Comparison of ENCODE assay signal across 25 mouse cellular contexts in the genomic region with DNA sequence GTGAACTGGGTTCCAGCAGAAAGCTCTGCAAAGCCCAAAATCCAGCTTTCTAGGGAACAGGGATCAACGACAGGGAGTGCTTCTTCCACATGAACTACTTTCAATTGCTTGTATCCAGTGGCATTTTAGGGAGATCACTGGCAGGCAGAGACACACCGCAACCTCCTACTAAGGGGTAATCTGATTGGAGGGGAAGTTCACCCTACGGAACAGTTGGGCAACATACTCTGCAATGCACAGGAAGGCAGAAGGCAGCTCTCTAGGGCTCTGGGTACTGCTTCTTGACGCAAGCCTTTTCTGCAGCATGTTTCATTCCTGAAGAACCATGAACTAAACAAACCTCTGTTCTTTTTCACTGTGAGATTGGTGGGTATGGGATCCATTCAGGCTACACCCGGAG. TPM values are rescaled to one million over a fixed set of nuclear protein-coding genes. Genes with fewer than 3 reads are reported as not detected.
DNase-seq lines count a peak whose midpoint lies in the region; ATAC-seq and TF ChIP-seq lines count a peak whose summit lies in the region.
"Had no signal": no experiment of that assay in that cellular context is flagged by ENCODE, and none has a peak within 500 bp of the region (broad histone marks: within the 10 kb centered on the region; RNA-seq: fewer than 3 reads in every experiment).

No protein-coding gene starts in this region.

- H3K27ac ChIP-seq in liver, postnatal 0 days (ENCODE audit: low read depth): peak overlapping the region; percentile 49; the same call in 1 of the 2 replicates
- no peak overlapping the region for H3K27ac ChIP-seq in liver, embryonic 12.5 days
- peak overlapping the region; percentile 76; the same call in 1 of the 2 replicates for H3K27ac ChIP-seq in bone marrow, adult 2 months (ENCODE audit: control insufficient read depth, insufficient read depth, low read depth, low read length, poor library complexity)
- H3K27ac ChIP-seq in forebrain, embryonic 14.5 days (ENCODE audit: low read depth, low read length): no peak overlapping the region
- H3K27ac ChIP-seq: forebrain, embryonic 10.5 days; heart, adult 2 months; heart, embryonic 13.5 days; hindbrain, embryonic 12.5 days; limb, embryonic 15.5 days; lung, embryonic 15.5 days had no signal

- no peak for TF ChIP-seq POLR2A in bone marrow, adult 2 months (IDR thresholded peaks at IDR 0.05; ENCODE audit: borderline replicate concordance, control insufficient read depth, low read depth, low read length)

- H3K4me2 ChIP-seq in liver, postnatal 0 days (ENCODE audit: low read depth, low read length): peak overlapping the region; percentile 22; the same call in 1 of the 2 replicates
- H3K4me2 ChIP-seq in liver, embryonic 12.5 days: no peak overlapping the region
- no peak overlapping the region for H3K4me2 ChIP-seq in forebrain, embryonic 14.5 days (ENCODE audit: low read length)
- H3K4me2 ChIP-seq: heart, embryonic 13.5 days; hindbrain, embryonic 12.5 days; limb, embryonic 15.5 days; lung, embryonic 15.5 days had no signal

- no peak for TF ChIP-seq EP300 in liver, postnatal 0 days (IDR thresholded peaks at IDR 0.05; ENCODE audit: low read depth)

- H3K27me3 ChIP-seq in liver, postnatal 0 days (ENCODE audit: insufficient read depth, low read length): no peaks in the 10 kb centered on the region
- no peaks in the 10 kb centered on the region for H3K27me3 ChIP-seq in liver, embryonic 12.5 days (replicated peaks)
- no peaks in the 10 kb centered on the region for H3K27me3 ChIP-seq in forebrain, embryonic 14.5 days (replicated peaks; ENCODE audit: control insufficient read depth, insufficient read depth, low read length)
- H3K27me3 ChIP-seq: heart, embryonic 13.5 days; hindbrain, embryonic 12.5 days; limb, embryonic 15.5 days; lung, embryonic 15.5 days had no signal

- H3K9ac ChIP-seq in liver, postnatal 0 days (replicated peaks): no peak overlapping the region
- no peak overlapping the region for H3K9ac ChIP-seq in liver, embryonic 12.5 days
- H3K9ac ChIP-seq in forebrain, embryonic 14.5 days (ENCODE audit: low read length): no peak overlapping the region
- H3K9ac ChIP-seq: forebrain, postnatal 0 days; heart, embryonic 13.5 days; hindbrain, embryonic 12.5 days; limb, embryonic 15.5 days; lung, embryonic 15.5 days had no signal

- peak; percentile 61 for ATAC-seq in liver, postnatal 0 days
- ATAC-seq in liver, embryonic 12.5 days: no peak
- peak; percentile 77 for ATAC-seq in granulocyte monocyte progenitor cell, adult 5-6 weeks (replicated peaks; ENCODE audit: poor library complexity, severe bottlenecking)
- ATAC-seq in monocyte, adult 5-6 weeks (replicated peaks; ENCODE audit: insufficient number of reproducible peaks, low FRiP score, low TSS enrichment, poor library complexity, severe bottlenecking): peak; percentile 77
- ATAC-seq in forebrain, embryonic 14.5 days: no peak
- ATAC-seq: activated CD4-positive, CD25-positive, alpha-beta regulatory T cell, adult 4 months; forebrain, postnatal 0 days; intestine, postnatal 0 days had no signal

- H3K36me3 ChIP-seq in liver, postnatal 0 days (replicated peaks; ENCODE audit: insufficient read depth, low read length): no peaks in the 10 kb centered on the region
- H3K36me3 ChIP-seq in liver, embryonic 12.5 days: no peaks in the 10 kb centered on the region
- H3K36me3 ChIP-seq in forebrain, embryonic 14.5 days (ENCODE audit: control insufficient read depth, insufficient read depth, low read length): no peaks in the 10 kb centered on the region
- H3K36me3 ChIP-seq: forebrain, embryonic 10.5 days; heart, embryonic 13.5 days; hindbrain, embryonic 12.5 days; limb, embryonic 15.5 days; lung, embryonic 15.5 days had no signal

- 69% methylated on average over 5 of the region's 5 CpGs for WGBS in liver, postnatal 0 days (ENCODE audit: insufficient replicate concordance)
- 62% methylated on average over 5 of the region's 5 CpGs for WGBS in liver, embryonic 12.5 days (ENCODE audit: insufficient replicate concordance)
- 38% methylated on average over 5 of the region's 5 CpGs for WGBS in bone marrow, adult 2 months
- 59% methylated on average over 5 of the region's 5 CpGs for WGBS in forebrain, embryonic 14.5 days

- H3K4me1 ChIP-seq in liver, postnatal 0 days (ENCODE audit: insufficient read depth): peaks cover 16% of the 10 kb centered on the region
- H3K4me1 ChIP-seq in liver, embryonic 12.5 days: peaks cover 13% of the 10 kb centered on the region
- peaks cover 9% of the 10 kb centered on the region; the same call in 1 of the 2 replicates for H3K4me1 ChIP-seq in bone marrow, adult 2 months (ENCODE audit: control insufficient read depth, insufficient read depth, low read length)
- H3K4me1 ChIP-seq in forebrain, embryonic 14.5 days (ENCODE audit: control insufficient read depth, insufficient read depth, low read length): no peaks in the 10 kb centered on the region
- H3K4me1 ChIP-seq: forebrain, embryonic 10.5 days; hindbrain, embryonic 12.5 days had no signal

- no peaks in the 10 kb centered on the region for H3K9me3 ChIP-seq in liver, postnatal 0 days (ENCODE audit: low read length)
- no peaks in the 10 kb centered on the region for H3K9me3 ChIP-seq in liver, embryonic 12.5 days (replicated peaks)
- H3K9me3 ChIP-seq in forebrain, embryonic 14.5 days (replicated peaks; ENCODE audit: control insufficient read depth, low read length): no peaks in the 10 kb centered on the region
- H3K9me3 ChIP-seq: forebrain, embryonic 10.5 days; heart, embryonic 13.5 days; hindbrain, embryonic 12.5 days; limb, embryonic 15.5 days; lung, embryonic 15.5 days had no signal

- DNase-seq in liver, postnatal 0 days: no peak
- DNase-seq in testis, postnatal 10 days (ENCODE audit: low spot score): no peak
- DNase-seq in forebrain, embryonic 14.5 days (ENCODE audit: low spot score): no peak
- DNase-seq: adrenal gland, postnatal 10 days; cerebellum, adult 9-11 months; forebrain, postnatal 0 days; gastrocnemius, postnatal 14 days; heart, adult 2 months; heart, postnatal 14 days; kidney, postnatal 4 days; left cerebral cortex, postnatal 4 days; right cerebral cortex, postnatal 14 days; thymus, postnatal 14 days had no signal

- no peak for TF ChIP-seq CTCF in liver, postnatal 0 days (IDR thresholded peaks at IDR 0.05; ENCODE audit: low read depth)
- no peak for TF ChIP-seq CTCF in bone marrow, adult 2 months (IDR thresholded peaks at IDR 0.05; ENCODE audit: control insufficient read depth, insufficient read depth, low read length)

- H3K4me3 ChIP-seq in liver, postnatal 0 days (ENCODE audit: low read depth, low read length): no peak overlapping the region
- no peak overlapping the region for H3K4me3 ChIP-seq in liver, embryonic 12.5 days
- H3K4me3 ChIP-seq in bone marrow, adult 2 months (replicated peaks; ENCODE audit: control insufficient read depth, low read depth, low read length): no peak overlapping the region
- no peak overlapping the region for H3K4me3 ChIP-seq in forebrain, embryonic 14.5 days (ENCODE audit: low read depth, low read length)
- H3K4me3 ChIP-seq: forebrain, embryonic 10.5 days; heart, adult 2 months; heart, embryonic 13.5 days; hindbrain, embryonic 12.5 days; limb, embryonic 15.5 days; lung, embryonic 15.5 days had no signal

RNA-seq across cellular contexts. Expression of a gene that starts 10.9 kb away (rescaled TPM):
- 2.0 and 2.2 TPM in 2 replicates for polyA plus RNA-seq in liver, postnatal 0 days (2015; fragmentation: Nextera tagmentation; extraction: Ambion mirVana)
- polyA plus RNA-seq in liver, embryonic 12.5 days (2016; fragmentation: Nextera tagmentation; extraction: Ambion mirVana): 3.9 TPM in 2 replicates
- polyA plus RNA-seq in bone marrow, adult 2 months (2011; ENCODE audit: insufficient read depth, insufficient read length, low replicate concordance, missing spikeins): 13.0 and 31.9 TPM in 2 replicates
- 158 and 198 TPM in 2 replicates for total RNA-seq in granulocyte monocyte progenitor cell, adult 5-6 weeks (2014; fragmentation: Nextera tagmentation)
- 114 and 119 TPM in 2 replicates for total RNA-seq in granulocyte monocyte progenitor cell, adult 5-6 weeks (2017)
- 45.1 to 76.7 TPM (median 48.1 TPM) in 3 replicates for total RNA-seq in monocyte, adult 5-6 weeks (2017)
- polyA plus RNA-seq in forebrain, embryonic 14.5 days (2014; fragmentation: Nextera tagmentation; extraction: Ambion mirVana): 16.0 and 21.0 TPM in 2 replicates
- total RNA-seq: MEL had no signal

Comparison
In these comparisons a context has a peak if more than half of its experiments do, and no peak if none do; other contexts are left out.
1. ATAC-seq: peak in liver, postnatal 0 days (single experiment), granulocyte monocyte progenitor cell, adult 5-6 weeks (single experiment) and monocyte, adult 5-6 weeks (single experiment); none in liver, embryonic 12.5 days (single experiment) and forebrain, embryonic 14.5 days (single experiment).
2. H3K27ac ChIP-seq: peak in liver, postnatal 0 days (single experiment) and bone marrow, adult 2 months (single experiment); none in liver, embryonic 12.5 days (single experiment) and forebrain, embryonic 14.5 days (single experiment).